Mouse (Mus musculus) cerebellum, adult 2 months (tissue): ENCODE measurements at regions not wholly inside any gene's neighbourhood (a gene's known extent, or its start where the extent isn't known, plus 50 kb on each side); places are given as distances from the start of the nearest gene placed in this dataset.

Experiments
- CTCF ChIP-seq: fragments of 200-500 bp; IDR thresholded peaks from 2 replicates; pipeline ENCODE4 v1.5.1; 2011; ENCODE audit warnings: low read depth, mild to moderate bottlenecking, control low read depth, low read length, moderate library complexity, borderline replicate concordance; ENCODE audit not compliant: insufficient read depth
- POLR2A ChIP-seq: fragments of 200-500 bp; IDR thresholded peaks from 2 replicates; pipeline ENCODE4 v1.6.1; 2011; ENCODE audit warnings: low read length, control low read depth, borderline replicate concordance; ENCODE audit not compliant: insufficient read depth

DNA sequence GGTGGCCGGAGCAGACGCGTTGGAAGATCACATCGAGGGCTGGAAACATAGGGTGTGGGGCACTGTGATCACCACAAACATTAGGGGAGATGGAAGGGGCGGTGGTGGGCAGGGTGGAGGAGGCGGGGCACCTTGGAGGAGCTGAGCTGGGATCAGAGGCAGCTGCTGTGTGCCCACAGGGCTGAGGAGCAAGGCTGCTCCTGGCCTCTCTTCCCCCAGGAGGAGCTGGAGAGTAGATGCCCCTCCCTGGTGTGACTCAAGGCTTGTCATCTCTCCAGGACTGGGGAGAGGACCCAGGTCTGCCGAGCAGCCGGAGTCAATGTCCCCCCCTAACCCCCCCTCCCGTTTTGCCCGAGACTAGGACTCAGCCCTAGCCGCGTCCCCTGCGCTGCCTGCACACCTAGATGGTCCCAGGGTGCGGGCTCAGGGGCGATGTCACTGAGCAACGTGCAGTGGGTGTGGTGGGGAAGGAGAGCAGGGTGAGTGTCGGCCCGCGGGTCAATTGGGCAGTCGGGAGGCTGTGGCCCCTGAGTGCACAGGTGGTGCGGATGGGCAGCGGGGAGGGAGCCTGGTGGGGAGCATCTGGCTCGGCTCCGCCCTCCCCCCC, 57.6 kb upstream of the Slc16a2 start:
- no peak for TF ChIP-seq POLR2A
- no peak for TF ChIP-seq CTCF
